Mouse (Mus musculus): ENCODE data around the gene Epb42. TPM values are rescaled to one million over a fixed set of nuclear protein-coding genes. Genes with fewer than 3 reads are reported as not detected.

Gene Epb42
- total and polyA plus RNA-seq, 3 experiments: not detected

GRCm38 (mm10) chr2:121055915-121056314 lies 19.0 kb upstream of the Epb42 start:
- no peak for DNase-seq (ENCODE audit: extremely low read depth)
- in situ Hi-C loops (cut with MboI; ENCODE audit: low pct_ligation_motif_present, low pct_unique_long_range_greater_than_20kb, low sequenced_read_pairs) (no loop called here), dilution Hi-C loops (cut with MboI; ENCODE audit: extremely low pct_ligation_motif_present, extremely low pct_unique_long_range_greater_than_20kb, low sequenced_read_pairs) (no loop called here)
- Histone ChIP-seq H3K27ac (ENCODE audit: insufficient read depth, low read depth) (no peak overlapping the region), H3K9ac (ENCODE audit: insufficient read depth, low read depth) (no peak overlapping the region), H3K4me1 (ENCODE audit: control insufficient read depth in 1 of 2, insufficient read depth in 2 of 2) (peaks cover 0 to 2% of the 10 kb centered on the region in 2 experiments; a peak in 1 of 4 replicates), H3K4me3 (replicated peaks in 1 of 3; ENCODE audit: low read depth in 2 of 3, low read length in 2 of 3, poor library complexity in 1 of 3) (no peak overlapping the region), H3K79me2 (replicated peaks; ENCODE audit: control insufficient read depth, extremely low read depth, insufficient read depth, poor library complexity, severe bottlenecking) (no peaks in the 10 kb centered on the region), H3K9me3 (replicated peaks; ENCODE audit: low read length) (no peaks in the 10 kb centered on the region), H3K4me2 (ENCODE audit: insufficient read depth, low read depth, poor library complexity, severe bottlenecking) (no peak overlapping the region), H3K36me3 (replicated peaks in 1 of 2; ENCODE audit: control insufficient read depth in 1 of 2, insufficient read depth in 1 of 2, low read length in 1 of 2) (no peaks in the 10 kb centered on the region), H3K27me3 (replicated peaks) (peaks cover 6% of the 10 kb centered on the region)
- no peak for TF ChIP-seq CHD1 (IDR thresholded peaks at IDR 0.05; ENCODE audit: low read depth, low read length)
- TF ChIP-seq RCOR1 (conservative IDR thresholded peaks at IDR 0.05; ENCODE audit: low read depth, low read length): no peak
- TF ChIP-seq IRF4 (IDR thresholded peaks at IDR 0.05; ENCODE audit: low read depth, low read length): no peak
- no peak for TF ChIP-seq ZNF384 (IDR thresholded peaks at IDR 0.05; ENCODE audit: low read depth, low read length)
- no peak for TF ChIP-seq TBP (conservative IDR thresholded peaks at IDR 0.05; ENCODE audit: low read depth, low read length)
- no peak for TF ChIP-seq MEF2A (IDR thresholded peaks at IDR 0.05; ENCODE audit: borderline replicate concordance, low read depth, low read length)
- no peak for TF ChIP-seq ELF1 (IDR thresholded peaks at IDR 0.05; ENCODE audit: low read depth, low read length)
- TF ChIP-seq MAZ (IDR thresholded peaks at IDR 0.05; ENCODE audit: low read depth, low read length): no peak
- TF ChIP-seq MAX (IDR thresholded peaks at IDR 0.05; ENCODE audit: low read length): no peak
- TF ChIP-seq NRF1 (IDR thresholded peaks at IDR 0.05; ENCODE audit: low read depth, low read length): no peak
- TF ChIP-seq USF2 (conservative IDR thresholded peaks at IDR 0.05; ENCODE audit: low read depth, low read length): no peak
- TF ChIP-seq POLR2AphosphoS2 (IDR thresholded peaks at IDR 0.05; ENCODE audit: low read depth, low read length): no peak
- no peak for TF ChIP-seq MXI1 (IDR thresholded peaks at IDR 0.05; ENCODE audit: low read depth, low read length)
- no peak for TF ChIP-seq UBTF (IDR thresholded peaks at IDR 0.05; ENCODE audit: low read depth, low read length)
- TF ChIP-seq CTCF (conservative IDR thresholded peaks at IDR 0.05 in 1 of 2, IDR thresholded peaks at IDR 0.05 in 1 of 2; ENCODE audit: low read depth in 2 of 2, low read length in 2 of 2): no peak

DNA sequence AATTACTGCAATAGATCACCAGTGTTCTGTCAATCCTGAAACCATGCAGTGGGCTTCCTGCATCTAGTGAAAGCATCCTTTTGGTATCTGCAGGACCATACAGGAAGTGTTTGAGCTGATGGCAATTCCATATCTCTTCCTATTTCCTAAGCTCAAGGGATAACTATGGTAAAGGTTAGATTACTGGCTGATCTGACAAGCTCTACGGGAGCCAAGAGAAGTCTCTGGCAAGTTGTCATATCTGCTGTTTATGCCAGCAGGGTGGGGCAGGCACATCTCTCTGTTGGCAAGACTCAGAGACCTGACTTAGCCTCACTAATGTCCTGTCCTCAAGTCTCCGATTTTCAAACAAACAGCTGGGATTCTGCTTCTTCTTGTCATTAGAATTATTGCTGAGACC lies 17.2 kb upstream of the Epb42 start:
- Histone ChIP-seq H3K9ac (ENCODE audit: insufficient read depth, low read depth) (no peak overlapping the region), H3K79me2 (replicated peaks; ENCODE audit: control insufficient read depth, extremely low read depth, insufficient read depth, poor library complexity, severe bottlenecking) (no peaks in the 10 kb centered on the region), H3K4me1 (ENCODE audit: control insufficient read depth in 1 of 2, insufficient read depth in 2 of 2) (peaks cover 0 to 2% of the 10 kb centered on the region in 2 experiments; a peak in 1 of 4 replicates), H3K27me3 (replicated peaks) (peaks cover 2% of the 10 kb centered on the region), H3K27ac (ENCODE audit: insufficient read depth, low read depth) (no peak overlapping the region), H3K4me3 (replicated peaks in 1 of 3; ENCODE audit: low read depth in 2 of 3, low read length in 2 of 3, poor library complexity in 1 of 3) (no peak overlapping the region), H3K9me3 (replicated peaks; ENCODE audit: low read length) (no peaks in the 10 kb centered on the region), H3K4me2 (ENCODE audit: insufficient read depth, low read depth, poor library complexity, severe bottlenecking) (no peak overlapping the region), H3K36me3 (replicated peaks in 1 of 2; ENCODE audit: control insufficient read depth in 1 of 2, insufficient read depth in 1 of 2, low read length in 1 of 2) (no peaks in the 10 kb centered on the region)
- DNase-seq (ENCODE audit: extremely low read depth): no peak
- dilution Hi-C loops (cut with MboI; ENCODE audit: extremely low pct_ligation_motif_present, extremely low pct_unique_long_range_greater_than_20kb, low sequenced_read_pairs) (no loop called here), in situ Hi-C loops (cut with MboI; ENCODE audit: low pct_ligation_motif_present, low pct_unique_long_range_greater_than_20kb, low sequenced_read_pairs) (no loop called here)
- TF ChIP-seq CHD1 (IDR thresholded peaks at IDR 0.05; ENCODE audit: low read depth, low read length) (no peak), MAFK (IDR thresholded peaks at IDR 0.05; ENCODE audit: insufficient replicate concordance, low read length) (no peak), USF1 (IDR thresholded peaks at IDR 0.05; ENCODE audit: low read depth, low read length) (no peak), POLR2A (IDR thresholded peaks at IDR 0.05; ENCODE audit: low read depth, low read length) (no peak), TCF12 (IDR thresholded peaks at IDR 0.05; ENCODE audit: low read depth, low read length) (no peak), SIN3A (IDR thresholded peaks at IDR 0.05; ENCODE audit: low read length) (no peak)
